Mouse (Mus musculus) heart, postnatal 25 days (tissue): ENCODE data around the gene Lrrc27. TPM values are rescaled to one million over a fixed set of nuclear protein-coding genes. Genes with fewer than 3 reads are reported as not detected.

ENCODE experiments used
- DNase-seq: peaks from one replicate; pipeline ENCODE4 v3.0.0; 2022; ENCODE audit warnings: low spot score
- intact Hi-C: fragments of 180-260 bp; cut with DNase I; formaldehyde crosslinking; loops from one replicate; pipeline ENCODE4 v1.15.1; 2025
- total RNA-seq, 2 experiments: library from RNA; stranded (reverse); gene quantifications; 2 replicates each; pipeline ENCODE4 v1.2.3; 2021

The Lrrc27 gene
- total RNA-seq, 2 experiments from 2014 or later, result 19.1 to 20.0 TPM

GRCm38 (mm10) chr7:139265634-139266033, 52.8 kb downstream of the Lrrc27 start:
- DNase-seq, result no peak
- intact Hi-C loops, result no loop called here

- intact Hi-C loops, result no loop called here
- DNase-seq, result no peak
Measured at GRCm38 (mm10) chr7:139266431-139266830, 53.6 kb downstream of the Lrrc27 start.

- DNase-seq, result no peak
- intact Hi-C loops, result no loop called here
Measured at GRCm38 (mm10) chr7:139266886-139267870, 54.4 kb downstream of the Lrrc27 start.

- intact Hi-C loops, result no loop called here
- no peak for DNase-seq
Measured at GRCm38 (mm10) chr7:139270738-139271137, 58.0 kb downstream of the Lrrc27 start.

GRCm38 (mm10) chr7:139271871-139272270, 59.1 kb downstream of the Lrrc27 start:
- intact Hi-C loops, result loop anchor here (2.0 kb wide), 1 partner anchor 21 kb away; no protein-coding TSS in a partner anchor
- no peak for DNase-seq

- intact Hi-C loops, result loop anchor here (2.0 kb wide), 1 partner anchor 22 kb away; no protein-coding TSS in a partner anchor
Measured at GRCm38 (mm10) chr7:139272639-139273396, 60.0 kb downstream of the Lrrc27 start.

GRCm38 (mm10) chr7:139273397-139273719, 60.6 kb downstream of the Lrrc27 start:
- peak; percentile 44 for DNase-seq
- intact Hi-C loops, result loop anchor here (2.0 kb wide), 1 partner anchor 23 kb away; no protein-coding TSS in a partner anchor

More at GRCm38 (mm10) chr7:139272639-139273396, 60.0 kb downstream of the Lrrc27 start:
- no peak for DNase-seq

- no peak for DNase-seq
- intact Hi-C loops, result no loop called here
Measured at GRCm38 (mm10) chr7:139275586-139275985, 62.8 kb downstream of the Lrrc27 start.

- no peak for DNase-seq
- intact Hi-C loops, result no loop called here
Measured at GRCm38 (mm10) chr7:139276150-139276549, 63.4 kb downstream of the Lrrc27 start.

GRCm38 (mm10) chr7:139277536-139277935, 64.7 kb downstream of the Lrrc27 start:
- no peak for DNase-seq
- intact Hi-C loops, result no loop called here

- no peak for DNase-seq
- intact Hi-C loops, result no loop called here
Measured at GRCm38 (mm10) chr7:139279571-139279970, 66.8 kb downstream of the Lrrc27 start.

GRCm38 (mm10) chr7:139280044-139280443, 67.3 kb downstream of the Lrrc27 start:
- intact Hi-C loops, result no loop called here
- no peak for DNase-seq

- DNase-seq, result no peak
- intact Hi-C loops, result no loop called here
Measured at GRCm38 (mm10) chr7:139281195-139281594, 68.4 kb downstream of the Lrrc27 start.

- DNase-seq, result no peak
- intact Hi-C loops, result no loop called here
Measured at GRCm38 (mm10) chr7:139282037-139282436, 69.2 kb downstream of the Lrrc27 start.

- DNase-seq, result no peak
- intact Hi-C loops, result no loop called here
Measured at GRCm38 (mm10) chr7:139285295-139285943, 72.6 kb downstream of the Lrrc27 start.

GRCm38 (mm10) chr7:139288540-139288939, 75.8 kb downstream of the Lrrc27 start:
- DNase-seq, result no peak
- intact Hi-C loops, result no loop called here
